Mouse (Mus musculus) bone marrow macrophage, adult 2 months (primary cell): ENCODE data around the gene Galm.
A peak's percentile ranks its signal among the peaks of the same experiment; 100 is the strongest.

Source experiments
- CTCF ChIP-seq: IDR thresholded peaks from 2 replicates; pipeline ENCODE4 v1.5.1; 2012; ENCODE audit warnings: low read depth, mild to moderate bottlenecking, low read length, moderate library complexity
- POLR2A ChIP-seq: IDR thresholded peaks from 2 replicates; pipeline ENCODE4 v1.6.1; 2012; ENCODE audit warnings: mild to moderate bottlenecking, low read depth, low read length, borderline replicate concordance

- TF ChIP-seq POLR2A (peak; percentile 76; the same call in 1 of the 2 replicates), CTCF (no peak)
Observed at GRCm38 (mm10) chr17:80224326-80225116, 97.2 kb downstream of the Galm start, which contains the start of gene Gemin6.
